Mouse (Mus musculus) spleen, postnatal 36 days (tissue): ENCODE results near the gene Vinac1.
"Not testable (repeated sequence)": the region's sequence is repeated elsewhere in the genome, so short reads cannot be mapped to it uniquely, and the experiment has no call there.

Experiments
- DNase-seq, 2 experiments: peaks; one replicate each; pipeline ENCODE4 v3.0.0; 2022; ENCODE audit warnings: low spot score in 2 of 2, mixed read lengths in 1 of 2

Vinac1 gene

GRCm38 (mm10) chr2:129038937-129039631 is 8.9 kb downstream of the Vinac1 start:
- DNase-seq: peak in 1 of 2 experiments; percentile 9

DNA sequence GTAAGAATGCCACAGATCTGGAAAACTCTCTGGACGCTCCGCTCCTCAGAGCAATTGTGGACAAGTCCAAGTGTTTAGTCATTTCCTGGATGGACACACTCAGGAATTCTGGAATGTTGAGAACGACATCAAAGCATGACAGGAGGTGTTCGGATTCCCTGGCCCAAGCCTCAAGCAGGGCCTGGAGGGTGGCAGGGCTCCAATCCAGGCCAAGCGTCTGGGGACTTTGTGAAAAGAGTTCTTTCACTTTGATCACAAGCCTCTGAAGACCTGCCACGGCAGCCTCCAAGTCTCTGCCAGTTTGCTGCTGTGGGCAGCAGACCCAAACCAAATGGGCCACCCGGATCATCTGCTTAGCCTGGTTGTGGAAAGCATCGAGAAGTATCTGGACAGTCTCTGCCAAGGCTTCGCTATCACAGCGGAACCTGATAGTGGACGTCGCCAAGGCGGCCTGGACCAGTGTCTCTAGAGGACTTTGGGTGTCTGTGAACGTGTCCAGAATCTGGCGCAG is 9.5 kb downstream of the Vinac1 start:
- no peak for DNase-seq

DNA sequence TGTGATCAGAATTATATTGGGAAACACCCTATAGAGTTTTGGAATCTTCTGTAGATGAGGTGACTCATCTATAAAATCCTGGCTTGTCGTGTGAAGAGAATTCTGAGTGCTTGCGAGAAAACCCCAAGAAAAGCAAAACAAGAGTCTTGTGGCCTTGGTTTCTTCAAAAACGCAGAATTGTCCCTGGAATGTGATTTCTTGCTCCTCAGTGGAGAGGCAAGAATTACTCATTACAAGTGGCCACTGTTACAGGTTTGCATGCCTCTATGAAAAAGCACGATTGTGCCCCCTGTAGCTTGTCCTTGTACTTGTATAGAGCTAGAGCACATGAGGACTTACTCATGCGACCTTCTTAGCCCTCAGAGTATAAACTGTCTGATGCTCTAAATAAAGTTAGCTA is 12.6 kb downstream of the Vinac1 start:
- DNase-seq: no peak

DNA sequence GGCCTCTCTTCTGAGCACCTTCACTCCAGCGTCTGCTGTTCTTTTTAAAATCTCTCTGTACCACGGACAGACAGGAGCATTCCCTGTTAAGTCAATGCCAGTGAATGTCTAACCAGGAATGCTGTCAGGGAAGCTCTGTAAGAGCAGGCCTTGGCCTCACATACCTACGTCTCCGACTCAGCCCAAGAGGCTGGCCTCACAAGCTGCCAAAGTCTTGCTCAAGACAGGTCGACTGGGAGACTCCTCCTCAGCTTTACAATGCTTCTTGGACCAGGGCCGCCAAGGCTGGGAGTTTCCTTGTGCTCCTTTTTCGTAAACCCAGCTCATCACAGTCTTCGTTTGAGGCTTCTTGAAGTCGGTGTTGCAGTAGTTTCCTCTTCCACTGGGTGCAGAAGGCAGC is 23.2 kb downstream of the Vinac1 start:
- no peak for DNase-seq

DNA sequence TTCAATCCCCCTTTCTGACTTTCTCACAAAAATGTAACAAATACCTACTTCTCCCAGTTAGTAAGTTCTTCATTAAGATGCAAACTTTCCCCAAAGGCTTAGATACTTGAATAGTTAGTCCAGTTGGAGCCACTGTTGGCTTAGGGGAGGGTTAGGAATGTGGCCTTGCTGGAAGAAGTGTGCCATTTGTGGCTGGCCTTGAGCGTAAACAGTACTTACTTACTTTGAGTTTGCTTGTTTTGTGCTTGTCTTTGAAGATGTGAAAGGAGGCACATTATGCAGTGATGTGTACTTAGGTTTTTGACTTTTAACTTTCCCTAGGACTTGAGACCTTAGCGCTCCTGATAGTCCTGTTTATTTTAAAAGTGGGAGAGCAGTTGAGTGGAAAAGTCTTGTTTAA is 27.9 kb downstream of the Vinac1 start:
- DNase-seq: no peak

- DNase-seq: not testable (repeated sequence)
These were observed 39.1 kb downstream of the Vinac1 start for GRCm38 (mm10) chr2:129008867-129009266.

DNA sequence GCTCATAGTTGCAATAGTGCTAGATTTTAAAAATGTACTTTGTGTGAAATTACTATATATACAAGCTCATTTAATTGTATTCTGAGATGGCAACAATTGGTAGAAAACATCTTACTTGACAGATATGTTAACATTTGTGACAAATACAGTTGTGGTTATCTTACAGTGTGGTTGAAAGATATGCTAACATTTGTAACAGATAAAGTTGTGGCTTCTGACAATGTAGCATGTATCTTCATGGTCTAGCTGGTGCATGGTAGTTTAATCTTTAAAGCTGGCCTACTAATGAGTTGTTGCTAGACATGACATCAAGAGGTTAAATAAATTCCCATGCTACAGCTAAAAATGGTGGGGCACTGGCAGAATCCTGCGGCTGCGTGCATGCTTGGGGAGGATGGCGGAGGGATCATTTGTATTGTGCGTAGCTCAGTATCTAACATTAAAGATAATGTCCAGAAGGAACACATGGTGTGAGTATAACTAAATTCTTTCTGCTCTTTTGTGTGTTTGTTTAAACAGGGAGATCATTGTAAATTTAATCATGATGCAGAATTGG is 41.7 kb downstream of the Vinac1 start:
- DNase-seq: no peak

DNA sequence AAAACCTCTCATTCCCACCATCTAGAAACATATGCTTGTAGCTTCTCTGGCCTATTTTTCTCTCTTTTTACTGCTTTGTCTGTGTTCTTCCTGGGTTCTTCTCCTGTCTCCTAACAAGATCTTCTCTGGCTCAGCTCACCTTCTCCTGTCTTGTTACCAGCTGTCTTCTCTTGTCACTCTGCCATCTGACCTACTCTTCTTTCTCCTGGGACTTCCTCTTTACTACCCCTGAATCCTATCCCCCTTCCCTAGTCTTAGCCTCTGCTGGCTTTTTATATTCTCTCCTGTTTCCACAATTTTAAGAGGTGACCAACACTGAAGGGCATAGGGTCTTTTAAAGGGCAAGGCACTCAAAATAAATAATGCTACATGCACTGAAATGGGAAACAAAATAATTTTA is 43.1 kb downstream of the Vinac1 start:
- no peak for DNase-seq

DNA sequence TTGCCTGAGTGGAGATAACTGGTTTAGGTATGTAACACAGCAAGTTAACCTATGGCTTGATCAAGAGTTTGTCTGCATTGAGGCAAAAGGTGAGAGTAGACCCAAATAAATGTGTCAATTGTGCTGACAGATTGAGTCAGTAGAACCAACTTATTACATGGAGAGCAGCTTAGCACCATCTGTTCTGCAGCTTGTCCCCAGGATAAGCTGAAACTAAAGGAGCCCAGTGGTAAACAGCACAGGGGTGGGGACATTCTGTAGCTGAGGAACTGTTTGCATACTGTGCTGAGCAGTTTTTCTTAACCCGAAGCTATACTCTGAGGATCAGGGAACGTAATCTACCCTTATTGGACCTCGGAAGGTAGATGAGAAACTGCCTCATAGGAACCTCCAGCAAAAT is 63.2 kb downstream of the Vinac1 start:
- no peak for DNase-seq

GRCm38 (mm10) chr2:128975572-128975971 is 72.4 kb downstream of the Vinac1 start:
- DNase-seq: no peak
